Comparison of ENCODE assay signal across 8 mouse cellular contexts in genomic region chr17:17235186-17235482, GRCm38 (mm10).
DNase-seq lines count a peak whose midpoint lies in the region; ATAC-seq and TF ChIP-seq lines count a peak whose summit lies in the region.
"Not testable (repeated sequence)": the region's sequence is repeated elsewhere in the genome, so short reads cannot be mapped to it uniquely, and the experiment has no call there.

No protein-coding gene starts in this region.

- H3K4me1 ChIP-seq in G1E (ENCODE audit: insufficient read depth, low read depth, low read length); cerebellum, adult 2 months (ENCODE audit: control insufficient read depth, insufficient read depth, low read length); forebrain, embryonic 13.5 days; hindbrain, embryonic 11.5 days (replicated peaks; ENCODE audit: control insufficient read depth, insufficient read depth, low read length); lung, embryonic 14.5 days (ENCODE audit: insufficient read depth): not testable (repeated sequence)

- WGBS in cerebellum, adult 2 months, result 0% methylated on average over 5 of the region's 5 CpGs
- 1% methylated on average over 5 of the region's 5 CpGs for WGBS in forebrain, embryonic 13.5 days
- WGBS in hindbrain, embryonic 11.5 days, result 2% methylated on average over 5 of the region's 5 CpGs
- WGBS in lung, embryonic 14.5 days, result under 1% methylated on average over 5 of the region's 5 CpGs

- peak overlapping the region; percentile 71 for H3K9ac ChIP-seq in forebrain, embryonic 13.5 days
- peak overlapping the region; percentile 49 for H3K9ac ChIP-seq in hindbrain, embryonic 11.5 days (ENCODE audit: low read depth, low read length)
- H3K9ac ChIP-seq in lung, embryonic 14.5 days, result peak overlapping the region; percentile 52

- ATAC-seq in G1E (ENCODE audit: extremely low read depth, insufficient number of reproducible peaks, low FRiP score, poor library complexity, severe bottlenecking); forebrain, embryonic 13.5 days; hindbrain, embryonic 11.5 days (ENCODE audit: low FRiP score); lung, embryonic 14.5 days (ENCODE audit: insufficient read depth): not testable (repeated sequence)

- not testable (repeated sequence) for TF ChIP-seq CTCF in G1E (IDR thresholded peaks at IDR 0.05; ENCODE audit: low read depth, low read length); cerebellum, adult 2 months (IDR thresholded peaks at IDR 0.05; ENCODE audit: borderline replicate concordance, insufficient read depth, low read depth, low read length); layer of hippocampus, adult 2 months (conservative IDR thresholded peaks at IDR 0.05); lung, embryonic 14.5 days (IDR thresholded peaks at IDR 0.05; ENCODE audit: low read depth)

- peak overlapping the region; percentile 71 for H3K4me3 ChIP-seq in G1E (ENCODE audit: low read depth, low read length)
- peak overlapping the region; percentile 58 for H3K4me3 ChIP-seq in cerebellum, adult 2 months (replicated peaks; ENCODE audit: insufficient read depth, low read depth, low read length)
- H3K4me3 ChIP-seq in forebrain, embryonic 13.5 days, result peak overlapping the region; percentile 53
- H3K4me3 ChIP-seq in hindbrain, embryonic 11.5 days (ENCODE audit: low read depth, low read length), result peak overlapping the region; percentile 46
- peak overlapping the region; percentile 68 for H3K4me3 ChIP-seq in layer of hippocampus, adult 2 months
- peak overlapping the region; percentile 46 for H3K4me3 ChIP-seq in lung, embryonic 14.5 days (ENCODE audit: low read depth, low read length)

- not testable (repeated sequence) for H3K36me3 ChIP-seq in G1E (replicated peaks); forebrain, embryonic 13.5 days (ENCODE audit: poor library complexity, severe bottlenecking); hindbrain, embryonic 11.5 days (ENCODE audit: control insufficient read depth, insufficient read depth, low read length); lung, embryonic 14.5 days (ENCODE audit: insufficient read depth)

- not testable (repeated sequence) for H3K27me3 ChIP-seq in G1E (ENCODE audit: insufficient read depth, low read length); cerebellum, adult 2 months (ENCODE audit: control insufficient read depth, insufficient read depth, low read length); forebrain, embryonic 13.5 days; hindbrain, embryonic 11.5 days (ENCODE audit: control insufficient read depth, insufficient read depth, low read length); lung, embryonic 14.5 days (ENCODE audit: insufficient read depth, low read length)

- H3K27ac ChIP-seq in cerebellum, adult 2 months (ENCODE audit: insufficient read depth, low read length); forebrain, embryonic 13.5 days; hindbrain, embryonic 11.5 days (ENCODE audit: low read depth, low read length); lung, embryonic 14.5 days (ENCODE audit: low read depth): not testable (repeated sequence)
- H3K27ac ChIP-seq in layer of hippocampus, adult 2 months, result peak overlapping the region; percentile 74; the same call in 1 of the 2 replicates

- not testable (repeated sequence) for TF ChIP-seq POLR2A in cerebellum, adult 2 months (IDR thresholded peaks at IDR 0.05; ENCODE audit: borderline replicate concordance, insufficient read depth, low read length)

- DNase-seq in G1E (ENCODE audit: low spot score); cerebellum, adult 2 months; layer of hippocampus, adult 2 months (ENCODE audit: low spot score in 2 of 2): not testable (repeated sequence)
- peak; percentile 30 for DNase-seq in hindbrain, embryonic 11.5 days (ENCODE audit: low spot score)
- peak; percentile 6 for DNase-seq in lung, embryonic 14.5 days
- peak; percentile 13 for DNase-seq in neural tube, embryonic 10.5 days (ENCODE audit: extremely low spot score, low spot score)
- peak; percentile 2 for DNase-seq in thymus, postnatal 0 days (ENCODE audit: low spot score)

- H3K4me2 ChIP-seq in forebrain, embryonic 13.5 days, result peak overlapping the region; percentile 63
- peak overlapping the region; percentile 24 for H3K4me2 ChIP-seq in hindbrain, embryonic 11.5 days (replicated peaks; ENCODE audit: low read depth, low read length)
- peak overlapping the region; percentile 61 for H3K4me2 ChIP-seq in lung, embryonic 14.5 days

- H3K9me3 ChIP-seq in G1E (replicated peaks); forebrain, embryonic 13.5 days (replicated peaks); hindbrain, embryonic 11.5 days (ENCODE audit: control insufficient read depth, low read length); lung, embryonic 14.5 days (ENCODE audit: low read depth, low read length): not testable (repeated sequence)
